Mouse (Mus musculus) hematopoietic stem cell, adult 5-6 weeks (primary cell): ENCODE data around the gene Nupl1. TPM values are rescaled to one million over a fixed set of nuclear protein-coding genes. Genes with fewer than 3 reads are reported as not detected.
A peak's percentile ranks its signal among the peaks of the same experiment; 100 is the strongest.

ENCODE experiments used
- ATAC-seq, 2 experiments: fragments of 125-278 bp in 1 of 2; replicated peaks in 1 of 2; 2 replicates each; pipeline ENCODE4 v1.8.0; 2016 to 2017; ENCODE audit warnings: inconsistent platforms in 2 of 2, mild to moderate bottlenecking in 2 of 2, moderate number of reproducible peaks in 2 of 2, low read depth in 1 of 2, moderate TSS enrichment in 1 of 2; ENCODE audit not compliant: low FRiP score in 2 of 2, poor library complexity in 2 of 2, severe bottlenecking in 2 of 2, insufficient read depth in 1 of 2, low TSS enrichment in 1 of 2
- total RNA-seq: library from RNA; stranded (forward); fragments of 172-1452, 232-1000 nt; gene quantifications from 2 replicates; pipeline ENCODE4 v1.2.3, GENCODE M21; 2017

The Nupl1 gene
- total RNA-seq, 1 experiment from 2014 or later, result not detected

DNA sequence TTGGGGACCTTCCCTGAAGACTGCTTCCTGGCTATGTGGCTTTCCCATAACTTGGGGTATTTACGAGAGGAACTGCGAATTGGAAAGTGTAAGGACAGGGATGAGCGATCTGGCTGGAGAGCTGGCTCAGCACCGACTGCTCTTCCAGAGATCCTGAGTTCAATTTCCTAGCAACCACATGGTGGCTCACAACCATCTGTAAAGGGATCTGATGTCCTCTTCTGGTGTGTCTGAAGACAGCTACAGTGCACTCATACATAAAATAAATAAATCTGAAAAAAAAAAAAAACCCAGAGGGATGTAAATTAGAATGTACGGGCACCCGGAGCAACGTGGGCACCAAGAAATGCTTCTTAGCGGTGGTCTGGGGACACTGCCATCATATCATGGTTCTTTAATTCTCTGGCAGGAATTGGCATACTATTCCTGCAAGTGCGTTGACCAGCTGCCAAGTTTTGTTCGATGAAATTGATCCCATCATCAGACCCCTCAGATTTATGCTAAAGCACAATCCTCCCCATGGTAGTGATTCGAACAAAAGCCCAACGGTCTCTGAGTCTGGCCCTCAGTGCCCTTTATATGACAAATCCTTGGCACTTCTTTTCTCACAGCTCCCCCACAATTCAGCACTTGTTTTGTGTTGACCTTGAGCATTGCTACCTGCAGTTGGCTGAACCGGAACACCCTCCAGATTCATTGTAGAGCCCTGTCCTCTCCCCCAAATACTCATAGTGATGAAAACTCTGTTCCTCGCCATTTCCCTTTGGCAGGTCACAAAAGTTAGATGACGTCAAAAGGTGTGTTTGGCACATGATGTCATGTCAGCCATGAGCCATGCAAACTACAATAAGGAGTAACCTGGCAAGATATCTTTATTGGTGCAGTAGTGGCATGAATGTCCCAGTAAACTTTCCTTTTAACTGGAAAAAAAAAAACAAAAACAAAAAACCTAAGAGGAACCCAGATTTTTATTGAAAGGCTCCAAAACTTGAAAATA is 1.1 kb upstream of the Nupl1 start:
- ATAC-seq, result no peak

DNA sequence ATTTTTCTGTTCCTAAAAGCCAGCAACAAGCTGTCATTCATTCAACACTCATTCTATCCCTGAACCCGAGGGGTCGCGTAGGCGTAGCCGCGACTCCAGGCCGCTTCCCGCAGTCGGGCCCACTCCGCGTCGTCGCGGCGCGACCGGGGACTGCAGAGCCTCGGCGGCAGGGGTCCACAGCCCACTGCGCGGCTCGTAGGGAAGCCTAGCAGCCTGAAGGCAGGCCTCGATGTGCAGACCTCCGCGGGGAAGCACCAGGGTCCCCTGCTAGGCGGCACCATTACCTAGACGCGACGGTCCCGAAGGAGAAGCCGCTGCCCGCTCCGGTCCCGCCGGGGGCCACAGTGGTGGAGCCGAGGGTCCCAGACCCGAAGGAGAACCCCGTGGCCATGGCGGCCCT is 352 bp downstream of the Nupl1 start:
- peak in 1 of 2 experiments; percentile 33; a peak in 2 of 4 replicates for ATAC-seq

DNA sequence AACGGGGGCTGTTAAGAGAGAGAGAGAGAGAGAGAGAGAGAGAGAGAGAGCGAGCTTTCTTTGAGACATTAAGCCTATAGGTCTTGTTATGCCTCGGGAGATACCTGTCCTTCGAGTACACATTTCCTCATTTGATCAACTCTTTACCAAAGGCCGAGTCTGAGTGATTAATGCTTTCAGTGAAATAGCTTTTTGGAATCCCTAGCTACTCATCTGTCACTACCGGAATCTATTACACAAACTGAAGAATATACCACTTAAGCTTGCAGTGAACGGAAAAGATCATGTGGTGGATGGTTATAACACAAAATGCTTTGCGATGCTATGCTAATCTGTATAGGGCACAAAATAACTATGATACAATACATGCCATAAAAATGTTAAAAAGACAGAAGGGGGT is 865 bp downstream of the Nupl1 start:
- ATAC-seq, result no peak

DNA sequence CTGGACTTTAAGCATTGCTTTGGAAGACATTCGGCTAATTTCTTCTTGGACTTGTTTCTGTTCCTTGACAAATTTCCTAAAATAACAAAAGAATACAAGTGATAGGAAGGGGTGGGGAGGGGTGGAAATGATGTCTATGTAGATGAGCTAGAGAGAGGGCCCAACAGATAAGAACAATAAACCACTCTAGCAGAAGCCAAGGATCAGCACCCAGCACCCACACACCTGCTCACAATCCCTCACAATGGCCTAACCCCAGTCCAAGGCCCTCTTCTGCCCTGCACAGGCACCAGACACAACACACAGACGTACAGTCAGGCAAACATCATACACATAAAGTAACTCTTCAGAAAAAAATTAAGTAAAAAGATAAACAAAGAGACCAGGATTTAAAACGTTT is 12.7 kb downstream of the Nupl1 start:
- ATAC-seq, result no peak

DNA sequence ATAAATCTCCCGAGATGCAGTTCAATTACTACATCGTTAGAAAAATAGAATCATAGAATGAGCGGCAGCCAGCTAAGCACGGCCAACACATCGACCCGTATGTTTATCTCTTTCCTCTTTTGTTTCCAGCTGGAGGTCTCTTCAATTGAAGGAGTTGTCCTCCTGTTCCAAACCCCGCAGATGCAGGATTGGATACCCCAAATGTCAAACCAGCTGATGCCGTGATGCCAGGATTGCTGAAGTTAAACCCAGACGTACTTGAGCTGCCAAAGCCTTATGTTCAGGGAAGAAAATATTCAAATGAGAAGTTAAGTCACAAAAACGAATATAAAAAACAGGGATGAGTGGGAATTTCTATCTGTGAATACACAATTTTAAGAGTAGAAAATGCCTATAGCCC is 31.3 kb downstream of the Nupl1 start:
- ATAC-seq, result no peak

DNA sequence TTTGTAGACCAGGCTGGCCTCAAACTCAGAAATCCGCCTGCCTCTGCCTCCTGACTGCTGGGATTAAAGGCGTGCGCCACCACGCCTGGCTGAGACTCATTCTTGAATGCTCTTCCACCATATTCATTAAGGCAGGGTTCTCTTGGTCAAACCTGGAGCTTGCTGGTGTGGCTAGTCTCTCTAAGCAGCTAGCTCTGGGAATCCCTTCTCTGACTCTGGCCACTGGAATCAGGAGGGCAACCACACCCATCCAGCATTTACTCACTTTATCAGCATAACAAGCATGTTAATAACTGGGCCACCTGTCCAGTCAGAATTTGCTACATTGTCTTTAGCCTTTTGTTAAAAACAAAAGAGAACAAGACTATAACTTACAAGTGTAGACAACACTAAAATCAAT is 33.6 kb downstream of the Nupl1 start:
- no peak for ATAC-seq

DNA sequence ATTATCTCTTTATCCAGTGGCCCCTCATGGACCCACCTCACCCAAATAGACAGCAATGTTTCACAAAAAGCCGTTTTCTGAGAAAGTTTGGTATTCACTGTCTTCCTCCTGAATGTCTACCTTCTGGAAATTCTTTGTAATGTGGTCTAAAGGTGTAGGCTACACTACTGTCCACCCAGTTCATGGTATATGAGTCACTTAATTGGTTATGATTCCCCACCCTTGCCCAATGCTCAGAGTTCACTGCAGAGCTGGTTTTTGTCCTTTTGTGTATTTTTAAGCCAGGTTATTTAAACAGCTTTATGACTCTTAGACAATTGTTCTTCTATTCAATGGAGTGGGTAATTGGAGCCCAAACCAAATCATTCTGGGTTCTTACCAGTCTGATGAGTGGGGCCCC is 35.1 kb downstream of the Nupl1 start:
- no peak for ATAC-seq

DNA sequence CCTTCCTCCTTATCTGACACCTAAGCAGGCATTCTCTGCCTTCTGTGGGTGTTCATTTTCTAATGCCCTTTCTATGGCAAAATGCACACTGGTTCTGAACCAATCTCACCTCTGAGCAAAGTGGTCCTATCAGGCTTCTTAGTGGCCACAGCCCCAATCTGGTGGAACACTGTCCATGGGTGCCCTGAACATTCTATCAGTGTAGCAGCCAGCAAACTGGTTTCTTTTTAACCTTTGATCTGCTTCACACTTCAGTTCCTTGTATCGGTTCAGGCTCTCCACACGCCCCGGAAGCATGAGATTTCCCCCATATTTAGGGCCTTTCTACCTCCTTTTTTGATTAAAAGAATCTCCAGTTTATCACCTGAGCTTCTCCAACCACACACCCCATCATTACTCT is 36.2 kb downstream of the Nupl1 start:
- ATAC-seq, result no peak

DNA sequence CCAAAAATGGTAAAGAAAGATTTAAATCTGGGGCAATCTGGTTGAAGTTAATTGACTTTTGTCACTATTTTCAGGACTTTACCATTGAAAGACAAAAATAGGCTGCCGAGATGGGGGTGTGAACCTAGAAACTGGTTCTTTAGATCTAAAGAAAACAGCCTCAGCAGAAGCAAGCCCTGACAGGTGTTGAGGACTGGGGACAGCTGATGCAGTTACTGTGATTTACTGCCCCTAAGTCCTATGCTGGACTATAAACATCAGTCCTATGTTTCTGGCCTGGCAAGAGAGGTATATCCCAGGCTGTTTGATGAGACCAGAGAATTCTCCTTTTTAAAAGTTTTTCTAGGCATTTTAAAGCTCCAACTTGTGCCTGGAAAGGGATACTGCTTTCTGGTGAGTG is 37.2 kb downstream of the Nupl1 start:
- ATAC-seq, result no peak

DNA sequence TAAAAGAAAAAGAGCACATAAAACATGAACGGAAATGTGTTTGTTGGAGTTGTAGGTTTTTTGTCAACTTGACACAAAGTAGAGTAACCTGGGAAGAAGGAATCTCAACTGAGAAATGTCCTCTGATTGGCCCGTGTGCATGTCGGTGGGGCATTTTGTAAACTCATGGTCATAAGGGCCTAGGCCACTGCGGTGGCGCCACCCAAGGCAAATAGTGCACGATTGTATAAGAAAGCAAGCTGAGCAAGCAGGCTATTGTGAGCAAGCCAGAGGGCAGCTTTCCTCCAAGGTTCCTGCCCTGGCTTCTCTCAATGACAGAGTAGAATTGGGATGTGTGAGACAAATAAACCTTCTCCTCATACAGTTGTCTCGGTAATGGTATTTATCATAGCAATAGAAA is 42.1 kb downstream of the Nupl1 start:
- no peak for ATAC-seq

DNA sequence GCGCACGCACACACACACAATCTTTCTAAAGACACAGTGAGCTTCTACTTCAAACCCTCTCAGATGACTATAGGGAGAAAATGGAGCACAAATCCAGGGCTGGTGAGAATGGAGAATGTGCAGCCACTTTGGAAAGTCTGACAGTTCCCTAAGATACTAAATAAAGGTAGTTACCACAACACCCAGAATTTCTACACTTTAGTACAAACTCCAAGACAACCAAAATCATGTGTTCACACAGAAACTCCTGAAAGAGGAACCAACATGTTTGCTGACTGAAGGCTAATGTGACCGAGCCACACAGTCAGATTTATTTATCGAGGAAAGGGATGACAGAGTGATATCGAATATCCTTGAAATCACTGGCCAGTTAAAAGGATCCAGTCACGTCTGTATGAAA is 46.2 kb downstream of the Nupl1 start:
- ATAC-seq, result no peak

DNA sequence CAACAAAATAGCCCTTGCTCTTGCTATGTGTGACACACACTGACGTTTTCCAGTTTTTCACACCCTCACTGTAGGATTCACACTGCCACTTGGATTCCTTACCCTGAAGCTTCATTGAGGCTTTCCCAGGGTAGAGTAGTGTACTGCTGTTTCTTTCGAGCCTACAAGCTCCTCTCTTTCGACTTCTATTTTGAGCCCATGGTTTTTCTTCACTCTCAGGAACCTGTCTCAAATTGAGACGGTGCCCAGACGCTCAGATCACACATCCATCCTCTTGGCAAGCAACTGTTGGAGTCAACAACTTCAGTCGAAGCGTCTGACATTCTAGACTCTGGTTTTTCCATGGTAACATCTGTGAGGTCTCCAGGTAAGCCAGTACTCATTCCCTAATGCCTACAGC is 54.3 kb downstream of the Nupl1 start, which contains the start of gene Atp8a2:
TSS of gene Atp8a2 (minus strand) at position 296 of the 400 bp plus-strand sequence.
- no peak for ATAC-seq

DNA sequence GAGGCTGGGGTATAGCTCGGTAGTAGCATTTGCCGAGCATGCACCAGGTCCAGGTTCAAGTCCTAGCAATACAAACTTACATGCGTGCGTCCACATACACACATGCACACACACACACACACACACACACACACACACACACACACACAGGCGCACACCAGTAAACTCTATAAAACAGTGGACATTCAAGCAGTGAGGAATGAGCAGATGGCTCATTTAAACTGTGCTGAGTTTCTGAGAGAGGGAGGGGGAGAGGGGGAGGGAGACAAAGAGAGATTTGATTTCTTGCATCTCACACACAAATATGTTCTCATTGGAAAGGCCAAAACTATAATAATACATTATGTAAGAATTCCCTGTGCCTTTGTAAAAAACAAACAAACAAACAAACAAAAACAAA is 55.2 kb downstream of the Nupl1 start:
- ATAC-seq, result no peak

DNA sequence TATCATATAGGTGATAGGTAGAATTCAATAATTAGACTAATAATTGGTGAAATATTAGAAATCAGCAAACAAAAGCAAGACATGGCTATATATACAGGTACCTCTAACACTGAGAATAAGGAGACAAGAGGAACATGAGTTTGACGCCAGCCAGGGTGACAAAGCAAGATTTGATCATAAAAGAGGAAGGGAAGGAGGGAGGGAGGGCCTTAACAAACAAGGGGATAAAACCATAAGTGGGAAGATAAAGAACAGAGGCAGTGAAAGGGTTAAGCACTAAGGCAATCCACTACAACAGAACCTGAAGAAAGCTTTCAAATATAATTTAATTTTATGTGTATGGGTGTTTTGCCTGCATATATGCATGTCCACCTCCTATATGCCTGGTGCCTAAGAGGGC is 56.6 kb downstream of the Nupl1 start:
- ATAC-seq, result peak; percentile 42 to 62; a peak in 3 of 4 replicates

DNA sequence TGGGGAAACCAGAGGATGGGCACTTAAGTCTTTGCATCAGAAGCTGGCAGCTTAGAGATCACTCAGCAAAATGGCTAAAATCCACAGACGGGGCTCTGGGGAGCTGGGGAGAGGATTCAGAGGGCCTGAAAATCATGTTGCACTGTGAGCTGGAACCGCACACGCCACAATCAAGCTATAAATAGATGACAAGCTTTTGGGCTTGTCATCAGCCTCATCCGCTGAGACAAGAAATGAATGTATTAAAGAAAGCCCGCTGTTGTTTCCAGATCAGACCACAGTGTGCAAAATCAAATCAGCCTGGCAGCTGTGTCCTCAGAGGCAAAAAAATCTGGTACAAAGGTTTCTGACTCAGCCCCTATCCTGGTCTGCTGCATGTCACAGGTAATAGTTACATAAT is 61.5 kb downstream of the Nupl1 start:
- ATAC-seq, result no peak

DNA sequence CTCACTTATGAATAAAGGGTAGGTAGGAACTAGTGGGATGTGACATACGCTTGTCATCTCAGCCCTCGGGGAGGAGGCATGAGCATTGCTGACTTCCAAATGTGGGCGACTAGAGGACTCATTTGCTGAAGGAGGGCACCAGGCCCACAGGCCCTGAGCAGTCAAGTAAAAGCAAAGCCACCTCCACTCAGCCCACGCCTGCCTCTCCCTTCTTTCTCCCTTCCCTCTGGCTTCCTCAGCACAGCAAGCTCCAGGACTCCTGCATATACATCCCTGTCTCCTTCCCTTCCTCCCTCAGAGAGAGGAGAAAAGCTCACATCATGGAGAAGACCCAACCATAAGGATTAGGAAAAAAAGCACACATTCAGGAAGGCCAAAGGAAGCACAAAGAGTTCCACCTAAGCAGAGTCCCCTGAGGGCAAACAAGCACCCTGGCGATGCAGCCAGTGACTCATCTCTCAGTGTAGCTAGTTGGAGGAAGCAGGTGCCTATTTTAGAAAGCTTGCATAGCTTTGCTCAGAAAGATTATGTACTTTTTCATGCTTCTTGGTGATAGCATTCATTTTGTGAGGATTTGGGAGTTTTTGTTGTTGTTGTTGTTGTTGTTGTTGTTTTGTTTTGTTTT is 62.9 kb downstream of the Nupl1 start:
- ATAC-seq, result no peak

DNA sequence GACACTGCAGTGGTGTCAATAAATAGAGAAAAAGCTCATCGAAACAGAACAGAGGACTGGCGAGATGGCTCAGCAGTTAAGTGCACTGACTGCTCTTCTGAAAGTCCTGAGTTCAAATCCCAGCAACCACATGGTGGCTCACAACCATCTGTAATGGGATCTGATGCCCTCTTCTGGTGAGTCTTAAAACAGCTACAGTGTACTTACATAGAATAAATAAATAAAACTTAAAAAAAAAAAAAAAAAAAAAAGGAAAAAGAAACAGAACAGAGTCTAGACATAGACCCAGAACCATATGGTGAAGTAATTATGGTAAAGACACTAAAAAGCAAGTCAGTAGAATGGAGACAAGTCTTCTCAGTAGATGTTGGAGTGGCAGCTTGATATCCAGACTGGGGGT is 69.9 kb downstream of the Nupl1 start:
- ATAC-seq, result no peak

DNA sequence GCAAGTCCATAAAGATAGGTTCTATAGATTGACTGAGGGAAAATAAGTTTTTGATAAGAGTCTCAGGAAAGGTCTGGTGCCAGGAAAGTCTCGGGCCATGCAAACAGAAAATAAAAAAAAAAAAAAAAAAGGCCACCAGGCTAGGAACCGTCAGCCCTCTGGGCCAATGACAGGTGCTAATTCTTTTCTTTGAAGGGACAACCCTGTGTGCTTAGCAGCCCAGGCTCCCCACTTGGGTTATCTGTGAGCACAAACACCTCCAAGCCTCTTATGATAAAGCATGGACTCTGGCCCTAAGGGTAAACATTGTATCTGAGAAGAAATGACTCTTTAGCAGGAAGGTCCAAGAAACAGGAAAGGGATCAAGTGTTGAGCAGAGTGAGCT is 72.7 kb downstream of the Nupl1 start:
- no peak for ATAC-seq
